Mouse (Mus musculus) cerebellum, adult (tissue): ENCODE results near the gene Gm21958.

ENCODE experiments used
- ATAC-seq: cut with Nextera tagmentation; 2 replicates; pipeline ENCODE4 v1.9.2; 2017; ENCODE audit warnings: mild to moderate bottlenecking, moderate library complexity, mixed read lengths; ENCODE audit not compliant: insufficient number of reproducible peaks, low FRiP score, low TSS enrichment

Gm21958 gene

DNA sequence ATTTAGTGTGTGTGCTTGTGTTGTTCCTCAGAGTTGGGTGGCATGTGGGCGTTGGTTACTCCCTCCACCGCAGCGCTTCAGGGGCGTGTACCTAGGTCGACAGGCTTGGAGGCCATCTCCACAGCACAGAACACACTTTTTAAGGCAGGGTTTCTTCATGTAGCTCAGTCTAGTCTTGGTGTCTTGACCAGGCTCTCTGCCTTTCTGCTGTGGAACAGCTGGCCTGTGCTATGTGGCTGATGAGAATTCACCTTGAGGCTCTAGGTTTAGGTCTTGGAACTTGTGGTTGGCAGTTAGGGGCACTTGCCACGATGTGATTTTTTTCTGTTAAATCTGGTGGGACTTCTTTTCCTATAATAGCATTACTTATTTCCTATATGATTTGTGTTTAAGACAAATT is at the start of gene Gm21958:
Gm21958 (minus strand) TSS at position 101 of the 400 bp plus-strand sequence.
- no peak for ATAC-seq

GRCm38 (mm10) chr3:54761258-54761657 is 47.1 kb upstream of the Gm21958 start:
- no peak for ATAC-seq

DNA sequence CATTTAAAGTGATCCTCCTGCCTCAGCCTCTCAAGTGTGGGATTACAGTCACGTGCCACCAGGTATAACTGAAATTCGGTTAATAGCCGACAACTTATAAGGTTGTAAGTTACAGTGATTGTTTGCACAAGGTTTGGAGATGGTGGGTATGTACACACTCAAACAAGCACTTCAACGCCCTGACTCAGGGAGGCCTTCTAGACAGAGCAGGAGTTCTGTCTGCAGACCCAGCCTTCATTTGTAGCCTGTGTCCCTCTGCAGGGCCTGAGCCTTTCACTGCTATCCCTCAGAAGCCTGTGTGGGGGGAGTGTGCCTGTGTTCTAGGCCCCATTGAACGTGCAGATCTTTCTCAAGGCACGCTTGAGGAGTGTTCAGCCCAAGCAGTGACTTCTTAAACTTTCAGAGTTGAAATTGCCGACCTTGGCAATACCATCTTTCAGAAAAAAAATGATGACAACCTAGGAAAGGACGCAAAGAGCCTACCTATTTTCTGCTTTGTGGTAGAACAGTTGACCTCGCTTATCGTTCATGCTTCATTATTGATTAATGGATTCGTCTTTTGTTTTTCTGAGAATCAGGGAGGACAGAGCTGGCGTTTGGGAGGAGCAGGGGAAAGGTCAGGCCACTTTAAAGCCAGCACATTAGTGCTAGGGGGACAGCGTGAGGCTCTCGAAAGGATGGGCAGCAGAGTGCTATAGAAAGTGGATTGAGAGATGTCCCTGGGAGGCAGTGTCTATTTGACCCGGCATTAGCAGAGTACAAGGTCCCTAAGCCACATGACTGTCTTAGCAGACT is 46.4 kb upstream of the Gm21958 start:
- no peak for ATAC-seq

DNA sequence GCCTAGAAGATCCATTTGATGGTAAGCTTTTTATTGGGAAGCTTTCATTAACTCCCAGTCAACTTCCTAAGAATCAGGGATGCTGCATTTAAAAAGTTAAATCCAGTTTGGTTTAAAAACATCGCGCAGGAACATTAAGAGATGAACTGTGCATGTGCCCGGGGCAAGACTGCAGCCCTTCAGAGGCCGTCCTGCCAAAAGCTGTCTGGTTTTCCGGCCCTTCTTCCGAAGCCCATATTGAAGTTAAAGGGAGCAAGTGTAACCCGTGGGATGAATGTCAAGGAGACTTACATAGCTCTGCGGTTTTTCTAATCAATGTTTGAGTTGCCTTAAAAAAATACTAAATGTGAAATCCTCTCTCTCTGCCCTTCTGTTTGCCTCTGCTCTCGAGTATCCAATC is 45.1 kb upstream of the Gm21958 start:
- no peak for ATAC-seq

- no peak for ATAC-seq
These were observed 43.3 kb upstream of the Gm21958 start for GRCm38 (mm10) chr3:54757446-54757845.

DNA sequence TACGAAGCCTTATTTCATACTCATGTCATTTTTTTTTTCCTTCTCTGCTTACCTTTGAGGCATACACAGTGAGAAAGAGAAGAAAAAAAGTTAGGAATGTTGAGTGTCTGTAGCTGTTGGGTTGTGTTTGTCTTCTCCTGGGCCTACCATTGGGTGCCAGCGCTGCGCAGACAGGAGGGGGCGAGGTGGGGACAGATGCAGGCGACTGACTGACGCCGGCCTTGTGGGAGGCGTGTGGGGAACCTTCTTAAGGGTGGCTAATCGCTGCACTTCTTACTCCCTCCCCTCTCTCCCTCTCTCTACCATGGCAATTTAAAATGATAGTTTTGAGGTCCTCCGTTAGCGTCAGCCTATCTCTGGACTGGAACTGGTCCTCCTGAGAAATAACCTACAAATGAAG is 41.9 kb upstream of the Gm21958 start:
- ATAC-seq, result peak; percentile 36; the same call in 1 of the 2 replicates

DNA sequence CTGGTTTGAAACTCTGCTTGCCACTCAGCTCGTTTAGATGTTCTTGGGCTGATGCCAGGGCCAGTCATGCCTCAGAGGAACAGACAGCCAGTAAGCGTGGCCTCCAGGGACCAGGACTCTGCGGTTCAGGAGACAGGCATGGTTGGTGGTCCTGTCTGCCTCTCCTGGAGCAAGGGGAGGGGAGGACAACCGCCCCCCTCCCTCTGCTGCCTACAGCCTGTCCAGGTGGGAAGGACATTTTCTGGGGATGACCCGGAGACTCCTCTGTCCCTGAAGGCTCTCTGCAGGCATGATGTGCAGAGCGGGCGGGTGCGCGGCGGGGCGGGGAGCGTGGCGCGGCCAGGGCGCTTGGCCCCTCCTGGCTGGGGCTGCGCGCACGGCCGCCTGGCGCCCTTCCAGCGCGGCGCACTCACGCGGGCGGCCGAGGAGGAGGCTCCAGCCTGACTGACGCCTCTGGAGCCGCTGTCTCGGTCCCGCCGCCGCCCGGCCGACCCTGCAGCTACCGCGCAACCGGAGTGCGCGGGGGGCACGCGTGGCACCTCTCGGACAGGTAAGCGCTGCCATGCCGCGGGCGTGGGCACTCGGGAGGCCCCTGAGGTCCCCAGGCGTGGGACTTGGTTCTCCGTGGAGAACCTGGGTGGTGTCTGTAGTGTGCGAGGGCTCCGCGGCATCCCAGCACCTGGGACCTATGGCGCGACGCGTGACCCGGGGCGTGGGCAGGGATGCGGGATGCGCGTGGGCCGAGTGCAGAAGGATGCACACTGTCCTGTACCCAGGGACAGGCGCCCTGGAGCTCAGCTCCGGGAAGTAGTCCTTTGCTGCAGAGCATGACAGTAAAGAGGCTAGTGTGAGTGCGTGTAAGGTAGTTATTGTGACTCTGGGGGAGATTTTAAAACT is 41.2 kb upstream of the Gm21958 start, which contains the start of gene Smad9:
Smad9 (plus strand) TSS at position 438 of the 897 bp plus-strand sequence.
- ATAC-seq, result peak; percentile 78

GRCm38 (mm10) chr3:54753411-54753810 is 39.3 kb upstream of the Gm21958 start:
- no peak for ATAC-seq

GRCm38 (mm10) chr3:54745799-54746198 is 31.6 kb upstream of the Gm21958 start:
- ATAC-seq, result 0 out of 2 replicates have a peak, but pooled peaks have one; percentile 9

GRCm38 (mm10) chr3:54741965-54742364 is 27.8 kb upstream of the Gm21958 start:
- ATAC-seq, result no peak

GRCm38 (mm10) chr3:54737317-54737716 is 23.2 kb upstream of the Gm21958 start:
- ATAC-seq, result no peak

GRCm38 (mm10) chr3:54736101-54736927 is 22.2 kb upstream of the Gm21958 start:
- ATAC-seq, result no peak

- peak; percentile 88 for ATAC-seq
These were observed 21.3 kb upstream of the Gm21958 start, which contains the start of the genes Exosc8 and Alg5 for GRCm38 (mm10) chr3:54735247-54736046. Gene Exosc8, minus strand, starts transcription at chr3:54735393. Gene Alg5, plus strand, starts transcription at chr3:54735539.

GRCm38 (mm10) chr3:54734411-54735246 is 20.5 kb upstream of the Gm21958 start:
- peak; percentile 89 for ATAC-seq

GRCm38 (mm10) chr3:54732371-54732770 is 18.2 kb upstream of the Gm21958 start:
- no peak for ATAC-seq

DNA sequence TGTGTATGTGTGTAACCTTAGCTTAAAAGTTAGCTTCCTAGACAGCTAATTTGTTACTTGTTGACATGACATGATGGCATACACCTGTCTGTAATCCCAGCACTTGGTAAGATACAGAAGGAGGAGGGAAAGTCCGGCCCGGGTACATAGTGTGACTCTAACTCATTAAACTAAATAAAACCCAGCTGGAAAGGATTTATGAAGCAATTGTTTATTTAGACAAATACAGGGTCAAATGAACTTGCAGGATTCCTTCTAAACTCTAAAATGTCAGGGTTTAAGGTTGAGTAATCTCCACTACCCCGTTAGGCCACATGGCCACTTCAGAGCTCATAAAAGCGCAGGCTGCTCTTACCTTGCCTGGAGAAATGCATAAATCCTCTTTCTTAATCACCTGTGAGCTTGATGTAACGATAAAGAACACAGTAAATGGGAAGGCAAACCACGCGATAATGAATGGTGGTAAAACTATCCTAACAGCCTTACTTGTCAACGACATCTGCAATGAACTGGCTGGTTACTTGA is 17.5 kb upstream of the Gm21958 start:
- no peak for ATAC-seq

- no peak for ATAC-seq
These were observed 13.9 kb upstream of the Gm21958 start for GRCm38 (mm10) chr3:54728100-54728499.

- ATAC-seq, result no peak
These were observed 13.4 kb upstream of the Gm21958 start for GRCm38 (mm10) chr3:54727588-54727987.
